Mouse (Mus musculus) ES-E14 (cell line): ENCODE measurements around the gene Ptprg. TPM values are rescaled to one million over a fixed set of nuclear protein-coding genes. Genes with fewer than 3 reads are reported as not detected.

Source experiments
- DNase-seq: peaks from one replicate; pipeline ENCODE4 v3.0.0-alpha.2; 2013; ENCODE audit warnings: low read depth, low spot score
- H3K27ac ChIP-seq: 2 replicates; pipeline ENCODE4 v1.5.1; 2012; ENCODE audit warnings: low read depth, mild to moderate bottlenecking, low read length, moderate library complexity, mixed read lengths; ENCODE audit not compliant: poor library complexity, insufficient read depth, severe bottlenecking
- H3K36me3 ChIP-seq: 2 replicates; pipeline ENCODE4 v1.6.1; 2012; ENCODE audit warnings: mild to moderate bottlenecking, low read length, moderate library complexity, mixed read lengths; ENCODE audit not compliant: control insufficient read depth, poor library complexity, insufficient read depth, severe bottlenecking
- H3K4me1 ChIP-seq, 2 experiments: fragments of 150-350 bp in 1 of 2; sonication (generic) in 1 of 2; 2 replicates each; pipeline ENCODE4 v1.6.1; 2012; ENCODE audit warnings: low read length in 2 of 2, mild to moderate bottlenecking in 1 of 2, mixed read lengths in 1 of 2; ENCODE audit not compliant: control insufficient read depth in 2 of 2, insufficient read depth in 2 of 2, poor library complexity in 1 of 2
- H3K4me3 ChIP-seq, 2 experiments: fragments of 150-350 bp in 1 of 2; sonication (generic) in 1 of 2; 2 replicates each; pipeline ENCODE4 v1.5.1; 2012; ENCODE audit warnings: low read length in 2 of 2, low read depth in 1 of 2, mild to moderate bottlenecking in 1 of 2, mixed read lengths in 1 of 2; ENCODE audit not compliant: insufficient read depth in 1 of 2, poor library complexity in 1 of 2, severe bottlenecking in 1 of 2
- H3K9ac ChIP-seq: 2 replicates; pipeline ENCODE4 v1.6.1; 2012; ENCODE audit warnings: low read depth, mild to moderate bottlenecking, low read length, mixed read lengths; ENCODE audit not compliant: poor library complexity, insufficient read depth, severe bottlenecking
- H3K9me3 ChIP-seq: fragments of 150-350 bp; sonication (generic); 2 replicates; pipeline ENCODE4 v1.6.1; 2012; ENCODE audit warnings: low read depth, mild to moderate bottlenecking, low read length; ENCODE audit not compliant: control insufficient read depth, insufficient read depth
- CHD2 ChIP-seq: IDR thresholded peaks from 2 replicates; pipeline ENCODE4 v1.6.1; 2014; ENCODE audit warnings: mild to moderate bottlenecking, low read depth, low read length, inconsistent platforms
- HCFC1 ChIP-seq: IDR thresholded peaks from 2 replicates; pipeline ENCODE4 v1.6.1; 2012; ENCODE audit warnings: low read length, inconsistent platforms, borderline replicate concordance; ENCODE audit not compliant: insufficient read depth
- MAFK ChIP-seq: IDR thresholded peaks from 2 replicates; pipeline ENCODE4 v1.6.1; 2014; ENCODE audit warnings: mild to moderate bottlenecking, low read depth, low read length, inconsistent platforms; ENCODE audit not compliant: insufficient read depth
- ZC3H11A ChIP-seq: IDR thresholded peaks from 2 replicates; pipeline ENCODE4 v1.6.1; 2012; ENCODE audit warnings: low read depth, mild to moderate bottlenecking, inconsistent platforms, low read length, borderline replicate concordance
- ZNF384 ChIP-seq: IDR thresholded peaks from 2 replicates; pipeline ENCODE4 v1.6.1; 2012; ENCODE audit warnings: low read depth, low read length, inconsistent platforms
- in situ Hi-C, 2 experiments: fragments of 600-800 bp; cut with MboI; formaldehyde crosslinking; loops; one replicate each; pipeline ENCODE4 v1.15.1; 2025; ENCODE audit warnings: low sequenced_read_pairs in 2 of 2, inconsistent platforms in 1 of 2; ENCODE audit not compliant: unreplicated experiment in 2 of 2
- total RNA-seq: library from RNA; depleted of rRNA; stranded (reverse); fragments of 300-350 nt; gene quantifications from 2 replicates; pipeline ENCODE4 v1.2.3, GENCODE M21; 2012

The Ptprg gene
- total RNA-seq, 1 experiment: 59.8 TPM

DNA sequence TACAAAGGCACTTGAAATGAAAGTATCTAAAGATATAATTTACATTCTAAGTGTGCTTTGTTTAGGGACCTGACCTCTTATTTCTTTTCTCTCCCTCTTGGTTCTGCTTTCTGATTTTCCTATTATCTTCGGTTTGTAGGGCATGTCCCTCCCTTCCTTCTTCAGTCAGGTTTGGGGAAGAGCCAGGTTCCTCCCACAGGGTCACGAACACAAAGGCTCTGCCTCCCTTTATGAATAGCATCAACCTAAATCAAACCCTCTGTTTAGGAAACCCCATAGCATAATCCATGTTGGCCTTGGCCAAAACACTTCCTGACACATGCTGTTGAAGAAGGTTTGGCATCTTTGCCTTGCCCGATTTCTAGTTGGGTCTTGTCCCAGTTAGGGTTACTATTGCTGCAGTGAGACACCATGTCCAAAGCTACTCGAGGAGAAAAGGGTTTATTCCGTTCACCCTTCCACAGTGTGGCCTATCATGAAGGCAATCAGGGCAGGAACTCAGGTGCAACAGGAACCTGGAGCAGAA lies 388.7 kb downstream of the Ptprg start:
- in situ Hi-C loops: no loop called here

DNA sequence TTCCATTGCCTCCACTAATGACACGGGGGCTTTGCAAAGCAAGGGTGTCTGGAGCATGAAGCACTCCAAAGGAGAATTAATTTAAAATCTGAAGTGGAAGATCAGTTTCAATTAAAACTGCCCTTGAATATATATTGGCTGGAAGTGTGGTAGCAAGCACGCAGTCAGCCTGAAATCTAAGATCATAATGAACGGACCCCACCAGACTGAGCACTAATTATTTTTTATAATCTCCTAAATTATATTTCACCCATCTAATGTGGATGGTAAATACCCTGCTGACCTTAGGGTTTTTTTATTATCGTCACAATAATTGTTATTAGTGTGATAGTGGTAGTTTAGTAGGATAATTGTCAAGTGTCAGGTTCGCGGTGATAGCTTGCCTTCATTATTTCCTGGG lies 397.0 kb downstream of the Ptprg start:
- no peak for DNase-seq
- no peak overlapping the region for H3K9ac ChIP-seq
- TF ChIP-seq ZNF384 (no peak), MAFK (no peak)
- no peaks in the 10 kb centered on the region for H3K9me3 ChIP-seq
- in situ Hi-C loops: loop anchor here in 1 of 2 experiments (25.0 kb wide), 1 partner anchor 88 kb away; no protein-coding TSS in a partner anchor
- H3K4me1 ChIP-seq: no peaks in the 10 kb centered on the region
- H3K4me3 ChIP-seq: no peak overlapping the region
- H3K27ac ChIP-seq: no peak overlapping the region
- no peaks in the 10 kb centered on the region; the same call in 1 of the 2 replicates for H3K36me3 ChIP-seq

More for the DNA sequence above, 388.7 kb downstream of the Ptprg start:
- Histone ChIP-seq H3K9ac (no peak overlapping the region), H3K4me1 (no peaks in the 10 kb centered on the region), H3K9me3 (no peaks in the 10 kb centered on the region), H3K27ac (no peak overlapping the region), H3K36me3 (no peaks in the 10 kb centered on the region), H3K4me3 (no peak overlapping the region)
- no peak for TF ChIP-seq ZNF384
- TF ChIP-seq ZC3H11A: no peak
- no peak for TF ChIP-seq CHD2
- no peak for TF ChIP-seq MAFK
- no peak for TF ChIP-seq HCFC1
- DNase-seq: no peak

DNA sequence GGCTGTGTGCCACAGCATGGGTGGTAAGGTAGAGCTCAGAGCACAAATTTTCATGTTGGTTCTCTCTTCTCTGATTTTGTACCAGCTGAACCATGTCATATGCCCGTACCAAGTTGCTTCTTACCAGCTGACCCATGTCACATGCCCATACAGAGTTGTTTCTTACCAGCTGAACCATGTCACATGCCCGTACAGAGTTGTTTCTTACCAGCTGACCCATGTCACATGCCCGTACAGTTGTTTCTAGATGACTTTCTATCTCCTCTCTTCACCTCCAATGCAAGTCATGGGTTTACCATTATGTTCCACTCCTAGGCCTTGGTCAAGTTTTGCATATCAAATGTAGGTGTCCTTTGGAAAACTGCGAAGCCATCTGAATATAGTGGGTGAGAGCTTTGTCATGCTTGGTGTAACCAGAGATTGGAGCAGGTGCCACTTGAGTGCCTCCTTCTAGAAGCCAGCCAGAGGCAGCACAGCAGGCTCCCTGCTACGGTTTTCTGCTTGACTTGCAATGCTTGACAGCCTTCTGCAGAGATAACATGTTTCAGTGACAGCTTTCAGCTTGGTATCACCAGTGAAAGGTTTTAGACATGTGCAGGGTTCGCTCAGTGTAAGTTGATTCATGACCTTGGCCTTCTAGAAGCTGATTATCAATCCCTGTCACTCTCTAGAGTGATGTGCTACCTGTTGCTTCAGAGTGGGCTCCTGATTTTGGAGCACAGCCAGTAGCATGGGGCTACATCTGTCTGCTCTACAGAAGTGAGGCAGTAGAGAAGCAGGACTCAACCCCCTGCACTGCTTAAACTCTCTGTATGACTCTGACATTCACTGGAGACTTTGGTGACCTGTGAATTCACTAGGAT lies 401.9 kb downstream of the Ptprg start:
- no peaks in the 10 kb centered on the region for H3K4me1 ChIP-seq
- H3K9me3 ChIP-seq: no peaks in the 10 kb centered on the region
- no peak for DNase-seq
- no peak overlapping the region for H3K4me3 ChIP-seq
- no peak for TF ChIP-seq ZNF384
- H3K27ac ChIP-seq: no peak overlapping the region
- no peak overlapping the region for H3K9ac ChIP-seq
- in situ Hi-C loops: loop anchor here in 1 of 2 experiments (25.0 kb wide), 1 partner anchor 93 kb away; no protein-coding TSS in a partner anchor
- H3K36me3 ChIP-seq: no peaks in the 10 kb centered on the region; the same call in 1 of the 2 replicates

- H3K4me1 ChIP-seq: peaks cover 1 to 13% of the 10 kb centered on the region in 2 experiments; a peak in 3 of 4 replicates
- no peaks in the 10 kb centered on the region for H3K9me3 ChIP-seq
- no peak overlapping the region for H3K4me3 ChIP-seq
- H3K27ac ChIP-seq: no peak overlapping the region
- no peak for TF ChIP-seq ZNF384
- TF ChIP-seq ZC3H11A: no peak
- TF ChIP-seq CHD2: no peak
- no peak for TF ChIP-seq HCFC1
- TF ChIP-seq MAFK: no peak
- DNase-seq: no peak
- peaks cover 3% of the 10 kb centered on the region; the same call in 1 of the 2 replicates for H3K36me3 ChIP-seq
- H3K9ac ChIP-seq: no peak overlapping the region
- in situ Hi-C loops: loop anchor here in 1 of 2 experiments (25.0 kb wide), 1 partner anchor 98 kb away; no protein-coding TSS in a partner anchor
Observed at GRCm38 (mm10) chr14:11960269-11961121, 407.2 kb downstream of the Ptprg start.
